8 mouse cellular contexts compared by ENCODE assay signal in the genomic region with DNA sequence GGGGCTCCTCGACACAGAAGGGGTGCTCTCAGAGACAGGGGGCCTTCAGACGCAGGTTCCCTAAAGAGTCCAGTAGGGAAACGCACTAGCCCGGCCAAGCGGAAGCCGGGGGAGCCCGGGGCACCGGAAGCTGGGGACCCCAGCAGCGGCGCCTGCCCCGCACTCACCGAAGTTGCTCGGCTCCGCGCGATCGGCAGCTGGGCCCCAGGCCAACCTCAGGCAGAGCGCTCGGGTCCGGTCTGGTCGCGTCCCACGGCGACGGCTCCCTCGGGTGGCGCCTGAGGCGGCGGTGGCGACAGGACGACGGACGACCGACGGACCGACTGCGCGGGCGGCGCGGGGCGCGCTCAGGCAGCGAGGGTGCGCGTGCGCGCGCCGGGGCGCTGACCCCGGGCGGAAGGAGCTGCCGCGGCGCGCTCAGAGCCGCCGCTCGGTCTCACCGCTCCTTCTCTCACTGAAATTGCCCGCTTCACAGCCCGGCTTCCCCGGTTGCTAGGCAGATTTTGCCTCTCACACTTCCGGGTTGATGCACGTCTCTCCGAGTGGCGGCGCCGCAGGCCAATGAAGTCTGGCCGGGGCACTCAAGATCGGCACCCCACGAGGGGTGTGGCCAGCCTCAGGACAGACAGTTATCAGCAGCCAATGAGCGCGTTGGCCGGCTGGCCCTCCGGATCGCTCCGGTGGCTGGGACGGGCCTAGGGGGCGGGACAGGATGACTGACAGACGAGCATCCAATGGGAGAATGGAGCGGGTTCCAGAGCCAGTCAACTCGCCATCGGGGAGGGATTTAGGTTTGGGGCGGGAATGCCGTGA. TPM values are rescaled to one million over a fixed set of nuclear protein-coding genes. Genes with fewer than 3 reads are reported as not detected.
DNase-seq lines count a peak whose midpoint lies in the region; ATAC-seq lines count a peak whose summit lies in the region.

A gene (minus strand): TSS at position 609 of the 813 bp plus-strand sequence.

- H3K4me2 ChIP-seq in heart, embryonic 13.5 days: peak within 1 kb of the TSS; percentile 94
- H3K4me2 ChIP-seq in liver, embryonic 12.5 days: peak within 1 kb of the TSS; percentile 91
- peak within 1 kb of the TSS; percentile 82 for H3K4me2 ChIP-seq in stomach, embryonic 15.5 days

- H3K36me3 ChIP-seq in heart, embryonic 13.5 days: peaks cover 9% of the 10 kb centered on the region; the same call in 1 of the 2 replicates
- peaks cover 21% of the 10 kb centered on the region for H3K36me3 ChIP-seq in liver, embryonic 12.5 days
- H3K36me3 ChIP-seq in stomach, embryonic 15.5 days: no peaks in the 10 kb centered on the region

- H3K27me3 ChIP-seq in heart, embryonic 13.5 days (replicated peaks): no peaks in the 10 kb centered on the region
- H3K27me3 ChIP-seq in liver, embryonic 12.5 days (replicated peaks): no peaks in the 10 kb centered on the region
- no peaks in the 10 kb centered on the region for H3K27me3 ChIP-seq in stomach, embryonic 15.5 days (replicated peaks)

- H3K4me1 ChIP-seq in brown adipose tissue, adult 24 weeks (ENCODE audit: control insufficient read depth, insufficient read depth, insufficient read length, low read length): 0 out of 2 replicates have a peak, but pooled peaks cover 4% of the 10 kb centered on the region
- H3K4me1 ChIP-seq in heart, embryonic 13.5 days: peaks cover 40% of the 10 kb centered on the region
- peaks cover 48% of the 10 kb centered on the region for H3K4me1 ChIP-seq in liver, embryonic 12.5 days
- peaks cover 14% of the 10 kb centered on the region for H3K4me1 ChIP-seq in stomach, embryonic 15.5 days

- peak; percentile 100 for DNase-seq in CD4-positive, CD25-positive, alpha-beta regulatory T cell, adult 2 months (ENCODE audit: low read depth, low spot score)
- peak; percentile 93 for DNase-seq in fat pad, adult 2 months (ENCODE audit: extremely low read depth, low read depth, low spot score)
- peak; percentile 100 for DNase-seq in kidney, postnatal 10 days
- DNase-seq in natural killer cell, adult 2 months (ENCODE audit: low spot score in 2 of 2): peak; percentile 100

- H3K9ac ChIP-seq in heart, embryonic 13.5 days: peak within 1 kb of the TSS; percentile 91
- peak within 1 kb of the TSS; percentile 92 for H3K9ac ChIP-seq in liver, embryonic 12.5 days
- peak within 1 kb of the TSS; percentile 73 for H3K9ac ChIP-seq in stomach, embryonic 15.5 days

- H3K4me3 ChIP-seq in brown adipose tissue, adult 24 weeks (ENCODE audit: insufficient read depth, low read depth, low read length): peak within 1 kb of the TSS; percentile 70
- peak within 1 kb of the TSS; percentile 90 for H3K4me3 ChIP-seq in heart, embryonic 13.5 days
- H3K4me3 ChIP-seq in liver, embryonic 12.5 days: peak within 1 kb of the TSS; percentile 91
- H3K4me3 ChIP-seq in stomach, embryonic 15.5 days (replicated peaks): peak within 1 kb of the TSS; percentile 96

- ATAC-seq in heart, embryonic 13.5 days (ENCODE audit: extremely low read depth, insufficient number of reproducible peaks, low FRiP score, low TSS enrichment): peak; percentile 99
- peak; percentile 97 for ATAC-seq in liver, embryonic 12.5 days
- peak; percentile 99 for ATAC-seq in stomach, embryonic 15.5 days (ENCODE audit: insufficient read depth, low FRiP score, low read depth)

- no peaks in the 10 kb centered on the region for H3K9me3 ChIP-seq in heart, embryonic 13.5 days
- no peaks in the 10 kb centered on the region for H3K9me3 ChIP-seq in liver, embryonic 12.5 days (replicated peaks)
- no peaks in the 10 kb centered on the region for H3K9me3 ChIP-seq in stomach, embryonic 15.5 days

- H3K27ac ChIP-seq in brown adipose tissue, adult 24 weeks (replicated peaks; ENCODE audit: low read depth, low read length): peak within 1 kb of the TSS; percentile 65
- H3K27ac ChIP-seq in heart, embryonic 13.5 days (replicated peaks): peak within 1 kb of the TSS; percentile 92
- peak within 1 kb of the TSS; percentile 96 for H3K27ac ChIP-seq in liver, embryonic 12.5 days
- peak within 1 kb of the TSS; percentile 96 for H3K27ac ChIP-seq in stomach, embryonic 15.5 days

- WGBS in heart, embryonic 13.5 days: under 1% methylated on average over 87 of the region's 87 CpGs
- 2% methylated on average over 87 of the region's 87 CpGs for WGBS in liver, embryonic 12.5 days (ENCODE audit: insufficient replicate concordance)
- under 1% methylated on average over 85 of the region's 87 CpGs for WGBS in stomach, embryonic 15.5 days

RNA-seq across cellular contexts. Expression of the gene that starts here (rescaled TPM):
- polyA plus RNA-seq in brown adipose tissue, adult 24 weeks (2012; ENCODE audit: insufficient read depth, insufficient read length, missing spikeins): 33.7 and 35.6 TPM in 2 replicates
- 27.3 and 29.9 TPM in 2 replicates for polyA plus RNA-seq in heart, embryonic 13.5 days (2015; fragmentation: Nextera tagmentation; extraction: Ambion mirVana)
- 60.2 and 62.6 TPM in 2 replicates for polyA plus RNA-seq in liver, embryonic 12.5 days (2016; fragmentation: Nextera tagmentation; extraction: Ambion mirVana)
- 56.0 and 56.8 TPM in 2 replicates for polyA plus RNA-seq in stomach, embryonic 15.5 days (2015; fragmentation: Nextera tagmentation; extraction: Ambion mirVana)

Comparison
In these comparisons a context has a peak if more than half of its experiments do, and no peak if none do; other contexts are left out.
1. Peak in every context shown above with its lines: DNase-seq, ATAC-seq, H3K4me3 ChIP-seq and H3K27ac ChIP-seq.